Mouse (Mus musculus) frontal cortex, postnatal 25 days (tissue): ENCODE results near the gene Keap1.
"Not testable (repeated sequence)": the region's sequence is repeated elsewhere in the genome, so short reads cannot be mapped to it uniquely, and the experiment has no call there.

ENCODE experiments used
- DNase-seq, 2 experiments: peaks; one replicate each; pipeline ENCODE4 v3.0.0; 2022; ENCODE audit warnings: low spot score in 2 of 2

Keap1 gene

DNA sequence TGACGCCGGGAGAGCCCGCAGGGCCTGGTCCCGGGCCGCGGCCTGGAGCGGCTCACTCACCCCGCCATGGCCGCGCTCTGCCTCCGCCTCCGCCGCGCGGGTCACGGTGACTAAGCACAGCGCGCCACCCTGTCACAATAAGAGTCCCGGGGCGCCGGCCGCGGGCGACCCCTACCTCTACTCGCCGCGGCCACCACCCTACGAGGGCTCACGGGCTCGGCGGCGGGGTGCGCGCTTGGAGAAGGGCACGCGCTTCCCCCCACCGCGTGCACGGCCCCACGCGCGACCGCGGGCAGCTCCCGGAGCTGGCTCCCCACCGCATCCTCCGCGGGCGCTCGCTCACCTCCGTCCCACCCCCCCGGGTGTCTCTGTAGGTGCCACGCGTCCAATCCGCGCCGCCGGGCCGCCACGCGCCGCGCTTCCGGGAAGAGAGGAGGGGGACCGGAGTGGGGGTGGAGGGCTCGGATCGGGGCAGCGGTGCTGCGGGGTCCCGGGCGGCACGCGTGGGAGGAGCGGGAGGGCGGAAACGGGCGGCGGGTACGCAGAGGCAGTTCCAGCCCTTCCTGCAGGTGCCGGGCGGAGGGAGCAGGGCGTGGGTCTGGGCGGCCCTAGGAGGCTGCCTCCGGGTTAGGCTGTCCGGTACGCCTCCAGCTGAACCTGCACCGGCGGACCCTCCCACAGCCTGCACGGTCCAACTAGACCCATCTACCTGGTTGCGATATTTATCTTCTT lies at the start of gene Keap1:
Gene Keap1 (minus strand): TSS at position 629 of the 732 bp plus-strand sequence.
- DNase-seq: peak; percentile 57 to 58

DNA sequence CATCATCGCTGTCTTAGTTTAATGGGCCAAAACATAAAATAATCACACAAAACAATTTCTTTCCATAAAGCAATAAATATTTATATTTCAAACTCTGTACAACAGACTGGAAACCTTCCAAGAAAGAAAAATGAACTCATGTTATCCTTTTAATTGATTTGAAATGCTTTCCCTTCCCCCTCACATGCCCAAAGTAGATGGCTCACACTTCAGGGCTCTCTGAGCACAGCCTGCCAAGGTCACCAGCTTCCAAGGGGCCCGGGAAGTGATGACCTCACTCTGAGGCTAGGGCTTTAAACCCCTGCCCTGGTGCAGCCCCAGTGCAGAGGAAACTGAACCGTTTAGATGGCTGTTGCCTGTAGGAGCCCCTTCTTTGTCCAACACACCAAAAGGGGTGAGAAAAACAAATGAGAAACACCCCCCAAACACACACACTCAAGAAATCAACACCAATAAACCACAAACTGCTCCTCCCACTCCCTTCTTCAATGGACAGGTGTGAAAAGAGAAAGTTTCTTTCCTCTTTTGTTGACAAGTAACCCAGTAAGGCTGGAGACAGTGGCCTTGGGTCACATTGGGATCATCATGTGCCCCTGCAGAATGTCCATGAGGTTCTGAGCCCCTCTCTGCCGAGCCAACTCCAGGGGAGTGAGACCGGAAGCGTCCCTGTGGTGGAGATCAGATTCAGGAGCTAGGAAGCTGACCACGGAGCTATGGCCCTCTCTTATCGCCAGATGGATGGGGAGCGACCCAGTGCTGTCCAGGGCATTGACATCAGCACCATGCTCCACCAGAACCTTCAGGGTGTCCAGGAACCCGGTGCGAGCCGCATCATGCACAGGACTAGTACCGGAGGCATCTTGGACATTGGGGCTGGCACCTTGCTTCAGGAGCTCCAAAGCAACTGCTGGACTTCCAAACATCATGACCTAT lies 49.5 kb upstream of the Keap1 start:
- no peak for DNase-seq

- DNase-seq: peak; percentile 89 to 92
These were observed 48.6 kb upstream of the Keap1 start, which contains the start of gene Kri1 for GRCm38 (mm10) chr9:21287571-21288402. TSS of gene Kri1 (minus strand) at chr9:21287969.

GRCm38 (mm10) chr9:21286753-21287152 lies 47.6 kb upstream of the Keap1 start:
- no peak for DNase-seq

- no peak for DNase-seq
These were observed 44.8 kb upstream of the Keap1 start for GRCm38 (mm10) chr9:21283994-21284393.

- no peak for DNase-seq
These were observed 44.4 kb upstream of the Keap1 start for GRCm38 (mm10) chr9:21283591-21283990.

DNA sequence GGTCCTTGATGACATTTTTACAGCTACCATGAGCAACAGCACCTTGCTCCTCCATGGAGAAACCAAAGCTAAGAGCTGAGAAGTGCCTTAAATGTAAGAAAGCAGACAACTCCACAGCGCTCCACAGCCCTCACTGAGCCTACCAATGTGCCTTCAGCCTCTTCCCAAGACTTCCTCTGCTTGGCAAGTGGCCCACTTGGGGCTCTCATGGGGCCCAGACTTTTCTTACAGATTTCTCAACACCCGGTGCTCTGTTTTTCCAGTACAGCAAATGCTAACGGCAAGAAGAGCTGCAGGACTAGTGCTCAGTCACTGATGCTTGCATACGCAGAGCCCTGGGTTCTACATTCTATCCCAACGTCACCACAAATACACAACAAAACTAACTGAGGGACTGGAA lies 38.6 kb upstream of the Keap1 start:
- DNase-seq: no peak

GRCm38 (mm10) chr9:21276307-21276706 lies 37.1 kb upstream of the Keap1 start:
- DNase-seq: no peak

DNA sequence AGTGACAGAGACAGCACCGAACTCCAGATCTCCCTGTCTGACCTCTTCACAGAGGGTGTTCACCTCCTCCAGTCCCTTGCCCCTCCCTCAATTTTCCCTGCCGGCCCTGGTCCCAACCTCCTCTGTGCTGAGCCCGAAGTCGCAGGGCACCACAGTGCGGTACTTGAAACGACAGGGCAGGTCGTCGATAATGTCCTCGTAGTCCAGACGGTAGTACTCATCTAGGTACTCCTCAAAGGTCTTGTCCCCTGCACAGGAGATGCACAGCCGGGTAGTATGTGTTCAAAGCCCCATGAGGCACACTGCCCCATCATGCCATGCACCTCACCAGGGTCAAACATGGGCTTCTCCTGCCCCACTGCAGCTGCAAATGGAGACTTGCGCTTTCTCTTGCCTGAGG lies 36.6 kb upstream of the Keap1 start:
- no peak for DNase-seq

DNA sequence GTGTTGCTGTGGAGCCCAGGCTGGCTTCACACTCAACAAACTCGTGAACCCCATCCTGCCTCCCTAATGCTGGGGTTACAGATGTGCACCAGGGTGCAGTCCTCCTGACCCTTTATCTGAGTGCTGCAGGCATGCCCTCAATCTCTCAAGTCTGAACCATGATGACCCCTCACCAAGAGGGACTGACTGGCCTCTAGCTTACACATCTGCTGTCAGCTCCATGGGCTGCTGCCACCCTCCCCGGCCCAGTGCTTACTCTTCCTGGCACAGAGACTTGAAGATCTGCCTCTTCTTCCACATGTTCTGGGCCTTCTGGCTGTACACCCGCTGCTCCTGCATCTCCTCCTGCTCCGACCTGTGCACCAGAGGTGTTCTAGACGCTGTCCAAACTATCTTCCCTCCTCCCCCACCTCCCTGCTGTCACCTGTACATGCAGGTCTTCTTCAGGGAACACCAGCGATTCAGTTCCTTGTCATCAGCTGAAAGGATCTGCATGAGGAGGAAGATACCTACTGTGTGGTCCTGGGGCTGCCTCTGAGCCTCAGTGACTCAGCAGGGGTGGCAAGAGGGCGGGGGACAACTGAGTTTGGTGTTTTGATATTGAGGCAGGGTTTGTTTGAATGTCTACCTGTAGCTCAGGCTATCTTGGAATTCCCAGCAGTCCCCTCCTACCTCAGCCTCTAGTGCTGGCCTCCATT lies 36.0 kb upstream of the Keap1 start:
- no peak for DNase-seq

GRCm38 (mm10) chr9:21274336-21274735 lies 35.2 kb upstream of the Keap1 start:
- DNase-seq: no peak

DNA sequence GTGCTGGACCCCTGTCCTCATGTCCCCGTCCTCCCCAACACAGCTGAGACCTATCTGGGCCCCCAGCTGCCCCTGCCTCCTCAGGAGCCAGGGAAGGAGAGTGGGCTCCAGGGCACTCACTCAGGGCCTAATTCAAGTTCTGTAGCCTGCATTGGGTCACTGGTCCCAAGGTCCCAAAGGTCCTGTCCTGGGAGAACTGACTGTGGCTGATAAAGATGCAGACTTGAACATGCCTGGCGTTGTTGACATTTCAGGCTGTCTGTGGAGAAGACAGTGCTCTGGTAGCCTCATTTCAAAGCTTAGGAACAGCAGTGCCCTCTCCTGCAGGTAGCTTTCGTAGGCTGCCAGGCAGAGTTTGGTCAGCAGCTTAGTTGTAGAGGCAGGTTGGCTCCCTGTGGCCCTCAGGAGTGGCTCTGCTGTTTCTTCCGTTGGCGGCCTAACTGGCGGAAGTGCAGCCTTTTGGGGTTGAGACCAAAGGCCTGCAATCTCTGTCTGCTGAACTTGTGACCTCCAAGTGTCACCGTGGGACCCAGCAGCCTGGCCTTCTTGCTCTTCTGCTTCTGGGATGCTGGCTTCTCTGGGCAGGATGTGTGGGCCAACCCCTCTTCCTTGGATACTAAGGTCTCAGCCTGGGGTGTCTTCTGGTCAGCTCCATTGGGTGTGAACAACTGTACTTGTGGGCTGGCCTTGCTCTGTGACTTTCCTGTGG lies 34.5 kb upstream of the Keap1 start:
- no peak for DNase-seq

GRCm38 (mm10) chr9:21273094-21273493 lies 33.9 kb upstream of the Keap1 start:
- DNase-seq: no peak

DNA sequence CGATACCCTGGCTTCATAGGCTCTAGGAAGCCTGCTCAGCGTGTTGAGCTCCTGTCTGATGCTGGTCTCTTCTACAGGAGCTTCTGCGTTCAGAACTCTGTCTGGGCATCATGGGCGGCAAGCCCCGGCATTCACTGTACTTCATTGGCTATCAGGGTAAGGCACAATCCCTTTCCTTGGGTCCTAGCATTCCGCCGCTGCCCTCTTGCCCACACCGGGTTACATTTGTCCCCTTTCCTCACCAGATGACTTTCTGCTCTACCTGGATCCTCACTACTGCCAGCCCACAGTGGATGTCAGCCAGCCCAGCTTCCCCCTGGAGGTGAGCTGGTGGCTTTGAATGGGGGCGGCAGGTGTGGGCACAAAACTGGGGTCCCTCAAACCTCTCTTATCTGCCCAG lies 33.2 kb upstream of the Keap1 start:
- no peak for DNase-seq

DNA sequence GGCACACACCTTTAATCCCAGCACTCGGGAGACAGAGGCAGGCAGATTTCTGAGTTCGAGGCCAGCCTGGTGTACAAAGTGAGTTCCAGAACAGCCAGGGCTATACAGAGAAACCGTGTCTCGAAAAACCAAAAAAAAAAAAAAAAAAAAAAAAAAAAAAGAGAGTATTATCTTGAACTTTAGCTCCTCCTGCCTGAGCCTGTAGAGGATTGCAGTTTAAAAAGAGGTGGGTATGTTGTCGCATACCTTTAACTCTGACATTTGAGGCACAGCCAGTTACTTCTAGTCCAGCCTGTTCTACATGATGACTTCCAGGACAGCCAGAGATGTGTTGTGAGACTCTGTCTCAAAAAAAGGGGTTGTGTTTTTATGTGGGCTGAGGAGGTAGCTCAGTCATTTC lies 30.4 kb upstream of the Keap1 start:
- not testable (repeated sequence) for DNase-seq

- DNase-seq: no peak
These were observed 29.1 kb upstream of the Keap1 start for GRCm38 (mm10) chr9:21268305-21268704.

- DNase-seq: no peak
These were observed 27.7 kb upstream of the Keap1 start for GRCm38 (mm10) chr9:21266889-21267288.

GRCm38 (mm10) chr9:21265611-21266010 lies 26.4 kb upstream of the Keap1 start:
- DNase-seq: no peak

- peak; percentile 74 to 92 for DNase-seq
These were observed 25.9 kb upstream of the Keap1 start, which contains the start of gene Atg4d for GRCm38 (mm10) chr9:21265000-21265561. TSS of gene Atg4d (plus strand) at chr9:21265293.
